In the genomic region with DNA sequence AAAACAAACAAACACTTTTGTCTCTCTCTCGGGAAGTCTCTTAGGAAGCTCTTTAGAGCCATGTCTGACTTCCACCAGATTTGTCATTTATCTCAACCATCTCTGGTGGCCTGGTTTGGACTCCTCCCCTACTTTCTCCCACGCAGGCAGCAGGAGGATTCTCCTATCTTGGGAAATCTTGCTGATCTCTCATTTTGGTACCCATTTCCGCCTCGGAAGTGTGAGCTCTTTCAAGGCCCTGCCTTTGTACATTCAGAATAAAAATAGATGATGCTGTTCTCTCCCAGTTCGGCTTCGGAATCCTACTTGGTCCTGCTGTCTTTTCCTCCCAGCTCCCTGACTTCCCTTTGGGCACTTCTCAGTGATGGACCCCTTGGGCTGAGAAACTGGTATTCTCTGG, we compare ENCODE assay signal across 16 mouse cellular contexts.
"Had no signal": no experiment of that assay in that cellular context is flagged by ENCODE, and none has a peak within 500 bp of the region (broad histone marks: within the 10 kb centered on the region; RNA-seq: fewer than 3 reads in every experiment).

No protein-coding gene starts in this region.

- H3K9ac ChIP-seq: kidney, embryonic 15.5 days; limb, embryonic 12.5 days; liver, embryonic 13.5 days; liver, postnatal 0 days; lung, embryonic 15.5 days; midbrain, embryonic 12.5 days had no signal

- H3K27me3 ChIP-seq: kidney, embryonic 15.5 days; limb, embryonic 12.5 days; liver, embryonic 13.5 days; lung, embryonic 15.5 days; midbrain, embryonic 12.5 days had no signal

- H3K4me3 ChIP-seq: kidney, embryonic 15.5 days; limb, embryonic 12.5 days; liver, embryonic 13.5 days; lung, embryonic 15.5 days; megakaryocyte, embryonic 14.5 days; midbrain, embryonic 12.5 days had no signal

- H3K4me1 ChIP-seq: kidney, embryonic 15.5 days; limb, embryonic 12.5 days; lung, embryonic 15.5 days; midbrain, embryonic 12.5 days had no signal

- DNase-seq: kidney, postnatal 14 days; liver; liver, embryonic 13.5 days; liver, postnatal 0 days; lung, postnatal 14 days; right cerebral cortex, postnatal 14 days; thymus, adult 18-20 months had no signal

- H3K9me3 ChIP-seq: kidney, embryonic 15.5 days; limb, embryonic 12.5 days; liver, embryonic 13.5 days; lung, embryonic 15.5 days; midbrain, embryonic 12.5 days had no signal

- H3K36me3 ChIP-seq: kidney, embryonic 15.5 days; limb, embryonic 12.5 days; liver, embryonic 13.5 days; lung, embryonic 15.5 days; midbrain, embryonic 12.5 days had no signal

- ATAC-seq: inflammation-experienced regulatory T-cells, adult 6 months; intestine, postnatal 0 days; liver, postnatal 0 days had no signal

- H3K4me2 ChIP-seq: kidney, embryonic 15.5 days; limb, embryonic 12.5 days; liver, embryonic 13.5 days; lung, embryonic 15.5 days; midbrain, embryonic 12.5 days had no signal

- H3K27ac ChIP-seq: kidney, embryonic 15.5 days; limb, embryonic 12.5 days; liver, embryonic 13.5 days; lung, embryonic 15.5 days; macrophage; midbrain, embryonic 12.5 days; stomach, postnatal 0 days had no signal
